Mouse (Mus musculus) neutrophil, adult 83 days (primary cell): ENCODE measurements around the gene Fam205a4. TPM values are rescaled to one million over a fixed set of nuclear protein-coding genes. Genes with fewer than 3 reads are reported as not detected.

Experiments used
- total RNA-seq, 2 experiments: library from RNA; stranded (reverse); gene quantifications; one replicate each; pipeline ENCODE4 v1.2.4; 2023

Fam205a4 gene
- total RNA-seq: under 1 TPM in 1 of 2 experiments, not detected in 1; 0.24 TPM

GRCm38 (mm10) chr4:41965758-41966157 lies at the start of gene Fam205a4:
Gene Fam205a4, plus strand, starts transcription at chr4:41966058.

GRCm38 (mm10) chr4:41941272-41941671 lies 24.6 kb upstream of the Fam205a4 start, which contains the start of gene Gm20878:
Gene Gm20878, plus strand, starts transcription at chr4:41941572.

Other genes with a start within 250 kb of the Fam205a4 start
- 10 to 100 TPM; 63.4 to 85.0 TPM for gene Dctn3, start 242.9 kb upstream of the Fam205a4 start, total RNA-seq
- under 1 TPM in 1 of 2 experiments, not detected in 1; 0.31 TPM for gene Arid3c, start 234.9 kb upstream of the Fam205a4 start, total RNA-seq
- gene Galt, start 210.8 kb upstream of the Fam205a4 start, total RNA-seq: 10 to 100 TPM; 22.7 to 27.3 TPM
- gene Sigmar1, start 209.9 kb upstream of the Fam205a4 start, total RNA-seq: 10 to 100 TPM; 17.9 to 18.5 TPM
- gene Ccl27a, start 191.8 kb upstream of the Fam205a4 start, total RNA-seq: 1 to 10 TPM; 3.2 to 5.2 TPM
- gene Gm21541, start 62.4 kb upstream of the Fam205a4 start, total RNA-seq: not detected
- gene Gm20878, start 24.5 kb upstream of the Fam205a4 start, total RNA-seq: 1 to 10 TPM; 1.8 to 3.3 TPM
- not detected for gene Gm21093, start 68.7 kb downstream of the Fam205a4 start, total RNA-seq
- not detected for gene Gm3893, start 125.1 kb downstream of the Fam205a4 start, total RNA-seq
- not detected for gene Gm13304, start 148.8 kb downstream of the Fam205a4 start, total RNA-seq
- gene Gm13306, start 187.4 kb downstream of the Fam205a4 start, total RNA-seq: not detected
- not detected for gene Gm13305, start 202.5 kb downstream of the Fam205a4 start, total RNA-seq